Mouse (Mus musculus) C2C12 (cell line): ENCODE measurements at regions not wholly inside any gene's neighbourhood (a gene's known extent, or its start where the extent isn't known, plus 50 kb on each side); places are given as distances from the start of the nearest gene placed in this dataset.

Experiments
- CEBPB ChIP-seq: IDR thresholded peaks from one replicate; pipeline ENCODE4 v1.6.1; 2011; ENCODE audit warnings: low read depth, mild to moderate bottlenecking, control low read depth, moderate library complexity
- CTCF ChIP-seq: IDR thresholded peaks from one replicate; pipeline ENCODE4 v1.5.1; 2011; ENCODE audit not compliant: control insufficient read depth, insufficient read depth, insufficient read length
- FOSL1 ChIP-seq: IDR thresholded peaks from one replicate; pipeline ENCODE4 v1.8.0; 2011; ENCODE audit warnings: mild to moderate bottlenecking, low read length; ENCODE audit not compliant: poor library complexity, insufficient read depth, severe bottlenecking
- MAX ChIP-seq: IDR thresholded peaks from one replicate; pipeline ENCODE4 v1.6.1; 2011; ENCODE audit warnings: mild to moderate bottlenecking, control low read depth
- MYOD1 ChIP-seq: IDR thresholded peaks from one replicate; pipeline ENCODE4 v1.6.1; 2011; ENCODE audit warnings: low read depth; ENCODE audit not compliant: control insufficient read depth, insufficient read length
- MYOG ChIP-seq: IDR thresholded peaks from one replicate; pipeline ENCODE4 v1.6.1; 2011; ENCODE audit not compliant: control insufficient read depth, insufficient read length; ENCODE audit errors: extremely low read depth
- USF1 ChIP-seq: IDR thresholded peaks from one replicate; pipeline ENCODE4 v1.6.1; 2011; ENCODE audit warnings: low read depth, mild to moderate bottlenecking, control low read depth, moderate library complexity

- no peak for TF ChIP-seq CTCF
- TF ChIP-seq FOSL1: no peak
- no peak for TF ChIP-seq MAX
- TF ChIP-seq USF1: no peak
- no peak for TF ChIP-seq CEBPB
- no peak for TF ChIP-seq MYOD1
- TF ChIP-seq MYOG: no peak
These were observed 732.0 kb upstream of the A1bg start for GRCm38 (mm10) chr15:61654846-61655245.
